Mouse (Mus musculus): ENCODE results near the gene Gm13090.
A peak's percentile ranks its signal among the peaks of the same experiment; 100 is the strongest.

Gene Gm13090

DNA sequence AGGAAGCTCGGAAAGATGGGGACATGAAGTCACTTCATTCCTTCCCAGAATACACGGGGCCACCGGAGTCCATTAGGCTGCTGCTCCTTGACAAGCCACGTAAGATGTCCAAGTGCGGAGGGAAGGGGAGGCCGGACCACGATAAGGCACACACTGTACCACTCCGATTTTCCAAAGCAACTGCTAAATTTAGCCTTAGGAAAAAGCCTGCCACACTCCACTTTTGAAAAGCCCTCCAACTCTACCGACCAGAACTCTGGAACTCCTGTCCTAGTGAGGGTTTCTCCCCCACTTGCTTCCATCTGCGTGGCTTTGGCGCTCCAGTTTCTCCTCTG is 7.7 kb downstream of the Gm13090 start:
- DNase-seq (ENCODE audit: low spot score): no peak

DNA sequence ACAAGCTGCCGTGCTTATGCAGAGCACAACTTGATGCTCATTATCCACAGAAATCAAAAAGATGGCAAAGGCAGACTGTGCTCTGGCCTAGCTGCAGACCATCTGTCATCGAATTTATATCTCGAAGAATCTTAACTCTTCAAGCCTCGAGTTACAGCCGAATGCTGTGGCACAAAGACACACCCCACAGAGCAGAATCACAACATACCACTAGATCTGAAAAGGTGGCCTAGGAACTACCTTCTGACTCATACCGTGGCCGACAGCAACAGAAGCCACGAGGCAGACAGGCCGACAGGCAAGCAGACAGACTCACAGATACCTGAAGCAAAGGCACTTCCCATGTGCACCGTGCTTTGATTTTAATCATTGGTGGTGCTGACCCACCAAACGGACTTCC is 14.3 kb downstream of the Gm13090 start:
- no peak for DNase-seq (ENCODE audit: low spot score)

DNA sequence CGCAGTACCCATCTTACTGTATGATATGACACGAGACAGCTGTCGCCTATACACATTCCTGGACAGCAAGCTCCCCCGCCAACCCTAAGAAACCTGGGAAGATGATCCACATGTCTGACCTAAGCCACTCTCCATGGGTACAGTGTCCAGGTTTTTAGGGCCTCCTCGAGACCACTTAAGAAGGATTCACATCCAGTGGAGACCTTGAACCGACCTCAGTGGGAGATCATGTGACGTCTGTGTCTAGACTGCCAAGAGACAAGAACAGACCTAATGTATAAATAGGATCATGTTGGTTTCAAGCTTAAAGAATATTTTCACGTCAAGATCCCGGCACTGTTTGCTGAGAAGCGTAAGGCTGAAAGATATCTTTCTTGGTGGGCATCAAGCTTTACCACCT is 14.8 kb downstream of the Gm13090 start:
- no peak for DNase-seq (ENCODE audit: low spot score)

DNA sequence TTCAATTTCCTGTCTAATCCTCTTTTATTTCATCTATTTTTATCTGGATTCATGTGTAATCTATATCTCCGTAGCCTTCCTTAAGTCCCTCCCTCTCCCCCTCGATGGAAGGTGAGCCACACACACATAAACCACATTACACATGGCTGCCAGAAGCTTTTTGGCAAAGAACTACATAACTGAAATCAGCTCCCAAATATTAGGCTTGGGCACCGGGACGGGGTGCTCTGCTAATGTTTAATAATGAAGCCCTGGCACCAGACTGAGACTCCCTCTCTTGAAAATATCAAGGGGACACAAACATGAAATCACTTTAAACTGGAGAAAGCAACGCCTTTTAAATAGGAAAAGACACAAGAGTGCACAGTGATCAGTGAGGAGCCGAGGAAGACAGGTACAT is 16.5 kb downstream of the Gm13090 start:
- DNase-seq (ENCODE audit: low spot score): no peak

DNA sequence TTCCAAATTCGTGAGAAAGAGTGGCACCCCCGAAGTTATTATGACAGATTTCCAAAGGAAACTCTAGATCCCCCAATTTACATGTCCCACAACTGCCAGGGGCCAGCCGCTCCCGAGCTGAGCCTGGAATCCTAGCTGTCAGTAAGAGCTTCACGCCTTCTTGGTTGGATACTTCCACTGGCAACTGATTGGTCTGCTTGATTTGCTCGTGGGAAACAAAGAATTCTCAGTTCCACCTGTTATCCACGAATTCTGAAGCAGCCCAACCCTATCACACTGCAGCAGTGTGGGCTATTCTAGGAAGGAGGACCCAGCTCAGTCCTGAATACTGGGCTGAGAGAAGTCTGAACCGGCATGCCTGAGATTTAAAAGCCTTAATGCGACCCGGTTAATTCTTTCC is 17.1 kb downstream of the Gm13090 start:
- no peak for DNase-seq (ENCODE audit: low spot score)

DNA sequence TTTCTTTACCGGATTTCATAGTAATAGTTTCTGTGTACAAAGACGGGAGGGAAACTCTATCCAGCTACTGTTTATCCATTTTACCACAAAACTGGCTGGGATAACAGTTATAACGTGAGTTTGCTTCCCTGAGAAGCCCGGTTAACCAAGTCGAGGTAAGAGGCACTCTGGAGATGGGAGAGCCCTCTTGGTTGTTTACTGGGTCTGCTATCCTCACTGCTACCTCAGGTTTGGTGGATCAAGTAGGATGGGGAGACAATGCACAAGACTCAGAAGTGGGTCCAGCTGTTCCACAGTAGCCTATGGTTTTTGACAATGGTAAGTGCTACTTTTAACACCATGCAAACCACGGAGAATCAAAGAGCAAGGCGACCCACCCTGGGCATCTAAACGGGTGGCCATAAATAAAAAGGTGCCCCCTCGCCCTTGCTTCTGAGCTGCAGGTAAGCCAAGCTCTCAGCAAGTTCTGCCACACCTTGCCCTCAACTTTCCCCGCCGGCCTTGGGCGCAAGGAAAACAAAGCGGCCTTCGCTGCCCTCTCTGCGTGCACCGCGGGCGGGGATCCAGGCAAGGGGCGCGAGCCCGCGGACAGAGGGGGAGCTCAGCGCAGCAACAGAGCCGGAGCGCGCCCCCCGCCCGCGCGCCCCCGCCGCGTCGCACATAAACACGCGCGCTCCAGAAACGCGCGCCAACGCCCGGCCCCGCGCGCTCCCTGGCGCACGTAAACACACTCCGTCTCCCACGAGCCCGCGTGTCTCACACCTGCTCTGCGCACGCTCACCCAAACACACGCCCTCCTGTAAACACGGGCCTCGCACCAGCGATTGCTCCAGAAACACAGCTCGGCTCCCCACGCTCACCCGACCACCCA is 18.0 kb downstream of the Gm13090 start:
- DNase-seq (ENCODE audit: low spot score): no peak

DNA sequence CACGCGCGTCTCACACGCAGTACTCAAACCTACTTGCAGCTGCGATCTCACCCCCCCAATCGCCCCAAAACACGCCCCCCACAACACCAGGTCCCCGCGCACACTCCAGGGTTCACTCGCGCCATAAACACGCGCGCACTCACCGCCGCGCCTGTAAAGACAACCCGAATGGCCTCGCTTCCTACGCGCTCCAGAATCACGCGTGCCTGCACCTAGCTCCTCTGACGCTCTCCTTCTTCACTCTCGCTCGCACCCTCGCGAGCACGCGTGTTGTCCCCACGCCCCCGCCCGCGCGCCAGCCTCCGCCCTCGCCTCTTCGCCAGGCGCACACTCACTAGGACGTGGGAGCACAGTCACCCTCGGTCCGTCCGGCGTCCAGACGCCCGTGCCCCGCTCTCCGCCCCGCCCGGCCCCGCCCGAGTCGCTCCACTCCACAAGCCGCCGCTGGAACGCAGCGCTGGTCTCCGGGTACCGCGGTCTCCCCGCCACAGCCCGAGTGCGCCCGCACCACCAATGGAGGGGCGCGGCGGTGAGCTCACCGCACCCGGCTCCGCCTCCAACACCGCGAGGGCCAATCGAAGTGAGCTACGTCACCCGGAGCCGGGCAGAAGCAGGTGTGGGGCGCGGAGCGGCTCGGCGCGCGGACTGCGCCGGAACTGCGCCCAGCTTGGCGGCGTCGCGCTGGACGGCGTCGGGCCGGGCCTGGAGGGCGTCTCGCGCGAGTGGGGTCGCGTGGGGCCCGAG is 18.8 kb downstream of the Gm13090 start:
- peak; percentile 78 for DNase-seq (ENCODE audit: low spot score)

DNA sequence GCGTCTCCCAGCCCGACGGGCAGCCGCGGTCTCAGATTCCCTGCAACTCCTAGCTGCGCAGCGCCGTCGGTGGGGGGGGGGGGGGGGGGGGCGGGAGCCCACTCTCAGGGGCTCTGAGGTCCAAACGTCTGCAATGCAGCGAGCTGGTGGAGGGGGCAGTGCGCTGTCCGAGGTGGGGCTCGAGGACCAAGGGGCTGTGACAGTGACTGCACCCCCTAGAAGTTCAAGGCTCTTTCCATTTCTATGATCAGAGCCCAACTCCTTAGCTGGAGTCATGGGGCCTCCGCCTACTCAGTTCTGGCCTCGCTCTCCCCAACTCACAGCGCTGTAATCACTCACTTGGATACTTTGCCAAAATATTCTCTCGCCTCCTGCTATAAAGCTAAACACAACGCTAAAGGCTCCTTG is 19.5 kb downstream of the Gm13090 start:
- no peak for DNase-seq (ENCODE audit: low spot score)

DNA sequence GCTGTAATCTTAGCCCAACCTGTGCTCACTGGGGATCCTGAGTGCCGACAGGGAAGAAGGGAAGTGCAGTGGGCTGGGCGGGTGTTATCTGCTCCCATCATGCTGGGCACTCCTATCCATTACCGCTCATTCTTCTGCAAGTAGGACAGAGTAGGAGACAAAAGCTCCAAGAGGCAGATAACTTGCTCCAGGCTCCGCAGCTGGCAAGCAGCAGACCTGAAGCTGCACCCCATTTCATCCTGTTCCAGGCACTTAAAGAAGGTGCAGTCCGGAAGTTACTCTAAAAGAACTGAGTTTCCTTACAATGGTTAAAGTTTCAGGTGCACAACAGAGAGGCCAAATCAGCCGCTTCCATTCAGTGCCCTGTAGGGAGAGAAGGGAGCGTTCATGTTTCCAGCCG is 21.9 kb downstream of the Gm13090 start:
- no peak for DNase-seq (ENCODE audit: low spot score)

DNA sequence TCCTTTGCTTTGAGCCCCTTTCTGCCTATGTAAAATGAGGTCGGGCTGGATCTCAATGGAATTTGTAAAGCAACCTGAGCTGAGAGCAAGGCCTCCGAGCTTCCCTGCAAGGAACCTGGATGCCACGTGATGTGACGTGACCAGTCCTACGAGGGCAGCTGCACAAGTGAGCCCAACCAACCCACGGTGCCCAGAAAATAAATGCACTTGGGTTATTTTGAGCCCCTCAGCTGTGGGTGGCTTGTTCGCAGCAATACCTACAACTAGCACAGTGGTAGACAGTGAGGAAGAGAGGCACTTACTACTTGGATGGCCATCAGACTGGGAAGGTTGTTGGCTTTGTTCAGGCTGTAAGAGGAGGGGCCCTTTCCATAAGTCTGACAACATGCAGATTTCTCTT is 25.2 kb downstream of the Gm13090 start:
- no peak for DNase-seq (ENCODE audit: low spot score)

DNA sequence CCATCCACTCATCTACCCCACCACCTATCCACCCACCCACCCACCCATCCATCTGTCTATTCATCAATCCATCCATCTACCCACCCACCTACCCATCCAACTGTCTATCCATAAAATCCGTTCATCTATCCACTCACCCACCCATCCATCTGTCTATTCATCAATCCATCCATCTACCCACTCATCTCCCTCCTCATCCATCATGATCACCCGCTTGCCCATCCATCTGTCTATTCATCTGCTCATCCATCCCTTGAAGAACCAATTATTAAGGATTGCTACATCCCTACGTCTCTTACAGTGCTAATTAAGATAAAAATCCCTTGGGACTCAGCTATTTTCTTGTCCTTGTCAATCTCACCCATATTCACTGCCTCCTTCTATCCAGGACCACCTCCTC is 29.5 kb downstream of the Gm13090 start:
- DNase-seq (ENCODE audit: low spot score): no peak

DNA sequence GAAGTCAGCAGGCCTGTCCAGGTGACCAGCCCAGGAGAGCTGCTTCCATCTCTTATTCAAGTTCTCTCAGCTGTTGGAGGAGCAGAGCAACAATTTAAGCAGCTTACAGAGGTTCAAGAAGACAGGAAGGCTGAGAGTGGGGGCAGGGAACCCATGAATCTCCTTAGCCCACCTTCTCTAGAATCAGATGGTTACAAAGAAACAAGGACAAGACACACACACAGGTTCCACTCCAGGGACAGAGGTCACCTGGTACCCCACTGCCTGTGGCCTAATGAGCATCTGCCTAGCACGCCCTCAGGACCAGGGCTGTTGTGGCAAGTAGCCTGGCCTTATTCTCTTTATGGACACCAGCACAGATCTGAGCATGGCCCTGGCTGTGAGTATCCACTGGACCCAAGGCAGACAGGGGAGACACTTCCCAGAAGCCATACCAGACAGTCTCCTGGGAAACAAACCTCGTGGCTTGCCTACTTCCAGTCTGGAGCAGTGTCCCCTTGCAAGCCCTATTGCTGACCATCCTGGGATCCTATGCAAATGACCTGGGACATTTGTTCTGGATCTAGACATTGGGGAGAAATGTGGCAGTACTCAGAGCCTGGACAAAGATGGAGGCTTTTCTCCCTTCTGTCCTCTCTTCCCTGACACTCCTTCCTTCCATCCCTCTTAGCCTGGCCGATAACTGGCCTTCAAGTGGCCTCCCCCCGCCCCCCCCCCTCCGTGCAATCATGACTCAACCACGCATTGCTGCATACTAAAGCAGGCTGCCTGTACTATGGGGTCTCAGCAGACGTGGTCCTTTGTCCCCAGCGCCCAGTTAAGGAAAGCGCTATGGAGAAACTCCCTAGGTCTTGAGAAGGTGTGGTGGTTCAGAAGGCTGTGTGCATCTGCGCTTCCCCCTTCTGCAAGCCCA is 38.5 kb downstream of the Gm13090 start:
- no peak for DNase-seq (ENCODE audit: low spot score)

DNA sequence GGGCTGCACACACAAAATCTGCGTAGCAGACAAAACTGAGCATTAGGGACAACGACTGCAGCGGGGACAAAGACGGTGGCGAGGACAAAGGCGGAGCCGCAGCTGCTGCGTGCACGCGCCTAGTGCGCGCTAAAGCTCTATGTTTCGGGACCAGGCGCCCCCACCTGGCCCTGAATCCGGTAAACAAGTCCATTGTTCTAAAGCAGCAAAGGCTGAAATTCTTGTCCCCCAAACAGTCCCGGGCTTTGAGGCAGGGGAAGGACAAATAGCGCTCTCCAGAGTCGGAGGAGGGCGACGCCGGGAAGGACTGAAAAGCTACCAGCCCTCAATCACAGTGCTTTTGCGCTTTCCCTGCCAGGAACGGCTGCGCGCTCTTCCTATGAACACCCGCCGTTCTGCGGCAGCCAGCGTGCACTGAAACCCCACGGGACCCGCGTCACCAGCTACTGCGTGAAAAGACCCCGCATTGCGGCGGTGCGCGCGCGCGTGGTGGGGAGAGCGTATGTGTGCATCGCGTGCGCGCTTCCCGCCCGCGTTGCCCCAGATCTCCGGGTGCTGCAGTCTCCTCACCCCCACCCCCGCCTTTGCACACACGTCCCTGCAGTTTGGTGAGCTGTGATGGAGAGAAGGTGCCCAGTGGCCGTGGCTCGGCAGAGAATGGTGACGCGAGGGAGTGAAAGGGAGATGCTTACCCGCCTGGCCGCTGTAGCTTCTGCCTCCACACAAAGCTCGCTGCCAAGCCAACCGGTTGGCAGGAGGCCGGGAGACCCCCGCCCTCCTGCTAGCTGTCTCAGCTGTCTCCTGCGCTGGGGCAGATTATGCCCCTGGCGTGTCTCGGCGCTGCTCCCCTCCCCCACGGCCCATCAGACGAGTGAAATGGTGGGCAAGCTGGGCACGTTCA is 39.5 kb downstream of the Gm13090 start:
- no peak for DNase-seq (ENCODE audit: low spot score)

DNA sequence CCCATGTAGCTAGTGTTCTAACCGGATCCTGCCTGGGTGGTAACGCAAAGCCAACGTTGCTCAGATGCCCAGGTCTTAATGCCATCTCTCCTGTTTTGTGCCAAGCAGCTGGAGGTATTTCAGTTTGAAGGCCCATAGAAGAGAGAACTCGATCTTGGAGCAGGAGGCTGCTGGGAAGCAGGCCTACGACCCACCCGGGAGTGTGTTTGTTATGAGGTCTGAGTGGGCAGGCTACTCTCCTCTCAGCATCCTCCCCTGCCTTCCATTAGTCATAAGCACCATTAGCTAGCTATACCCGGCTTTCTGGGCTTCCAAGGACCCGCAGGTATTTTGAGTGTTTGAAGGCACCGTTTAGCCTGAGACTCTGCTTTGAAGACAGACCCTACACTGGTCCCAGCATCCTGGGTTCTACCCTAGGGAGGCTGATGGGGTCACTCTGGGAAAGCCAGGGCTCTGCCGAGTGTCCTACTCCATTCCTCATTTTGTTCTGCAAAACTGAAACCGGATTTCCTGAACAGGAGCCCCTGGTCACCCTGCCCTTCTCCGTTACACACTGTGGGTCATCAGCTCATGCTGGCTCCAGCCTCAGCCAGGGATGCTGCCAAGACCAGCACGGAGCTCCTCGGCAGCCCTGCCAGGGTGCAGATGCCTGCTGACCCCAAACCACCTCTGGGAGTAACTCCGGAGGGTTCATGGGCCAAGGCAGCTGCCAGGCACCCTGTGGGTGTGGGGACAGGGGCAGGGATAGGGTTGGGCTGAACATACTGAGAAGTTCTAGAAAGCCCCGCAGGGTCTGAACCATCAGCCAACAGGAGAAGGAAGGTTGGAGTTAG is 40.6 kb downstream of the Gm13090 start:
- DNase-seq (ENCODE audit: low spot score): no peak

DNA sequence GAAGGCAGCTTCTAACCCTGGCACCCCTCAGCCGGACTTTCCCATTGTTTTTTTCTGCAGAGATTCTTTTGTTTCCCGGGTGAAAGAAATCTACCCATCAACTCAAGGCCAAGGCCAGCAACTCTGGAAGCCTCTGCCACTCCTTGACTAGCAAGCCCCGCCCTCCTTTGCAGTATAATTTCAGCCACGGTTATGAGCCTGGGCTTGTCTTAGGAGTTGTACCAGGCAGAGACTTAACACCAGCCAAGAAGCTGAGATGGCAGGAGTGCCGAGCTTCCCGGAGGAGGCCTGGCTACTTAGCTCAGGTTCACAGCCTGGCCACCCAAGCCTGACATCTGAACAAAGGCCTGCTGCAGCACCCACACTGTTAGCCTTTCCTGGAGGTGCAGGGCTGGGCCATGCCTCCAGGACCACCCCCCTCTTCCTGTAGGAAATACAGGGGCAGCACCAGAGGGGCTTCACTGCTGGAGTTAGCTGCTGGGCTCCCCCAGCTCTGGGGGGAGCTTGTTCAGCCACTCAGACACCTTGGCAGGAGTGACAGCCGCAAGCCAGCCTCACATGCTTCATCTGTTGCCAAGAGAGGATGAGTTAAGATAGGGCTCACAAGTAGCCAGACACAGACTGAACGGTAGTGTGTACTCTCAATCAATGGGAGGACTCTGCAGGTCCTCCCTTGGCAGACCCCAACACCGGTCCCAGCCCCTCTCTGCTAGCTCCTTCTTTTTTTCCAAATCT is 41.6 kb downstream of the Gm13090 start:
- DNase-seq (ENCODE audit: low spot score): no peak

DNA sequence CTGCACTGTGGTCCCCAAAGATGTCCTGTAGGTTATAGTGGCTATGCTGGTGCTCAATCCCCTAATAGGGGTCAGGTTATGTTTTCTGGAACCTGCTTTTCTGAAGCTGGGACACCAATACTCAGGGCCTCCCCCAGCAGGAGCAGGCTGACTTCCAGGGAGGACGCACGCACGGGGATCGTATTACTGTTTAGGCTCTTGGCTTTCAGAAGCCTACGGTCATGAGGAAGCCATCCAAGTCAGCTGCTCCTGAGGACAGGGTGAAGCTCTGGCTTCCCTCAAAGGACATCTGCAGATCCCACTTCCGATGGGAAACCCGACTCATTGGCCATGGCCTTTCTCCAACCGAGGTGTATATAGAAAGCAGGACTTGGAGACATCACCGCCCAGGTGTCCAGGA is 43.1 kb downstream of the Gm13090 start:
- DNase-seq (ENCODE audit: low spot score): no peak

DNA sequence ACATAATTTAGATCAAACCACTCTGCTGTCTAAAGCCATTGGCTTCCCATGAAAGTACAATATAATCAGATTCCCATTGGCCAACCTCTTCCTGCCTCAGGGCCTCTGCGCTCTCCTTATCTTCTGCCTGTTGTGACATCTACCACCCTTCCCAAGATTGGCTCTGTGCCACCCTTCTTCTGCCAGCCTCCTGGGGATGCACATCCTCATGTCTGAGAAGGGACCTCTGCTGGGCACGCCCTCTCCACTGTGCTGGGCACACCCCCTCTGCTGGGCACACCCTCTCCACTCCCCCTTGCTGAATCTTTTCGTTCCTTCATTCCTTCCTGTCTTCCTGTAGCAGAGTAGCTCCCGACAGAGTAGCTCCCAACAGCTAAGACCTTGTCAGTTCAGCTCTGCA is 44.4 kb downstream of the Gm13090 start:
- DNase-seq (ENCODE audit: low spot score): no peak

DNA sequence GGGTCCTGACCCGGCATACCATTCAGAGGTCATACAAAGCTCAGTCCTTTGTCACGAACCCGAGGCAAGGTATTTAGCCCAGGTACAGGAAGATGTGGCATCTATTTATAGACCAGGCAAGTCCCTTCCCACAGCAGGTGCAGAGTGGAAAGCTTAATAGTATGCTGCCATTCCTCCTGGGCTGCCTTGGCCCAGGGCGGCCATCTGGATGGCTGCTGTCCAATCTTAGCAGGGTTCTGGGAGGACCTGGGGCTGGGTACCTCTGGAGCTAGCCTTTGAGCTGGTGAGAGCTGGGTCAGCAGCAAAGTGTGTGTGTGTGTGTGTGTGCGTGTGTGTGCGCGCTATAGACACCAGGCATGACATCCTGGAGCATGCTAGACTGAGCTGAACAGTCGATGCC is 46.1 kb downstream of the Gm13090 start:
- no peak for DNase-seq (ENCODE audit: low spot score)

DNA sequence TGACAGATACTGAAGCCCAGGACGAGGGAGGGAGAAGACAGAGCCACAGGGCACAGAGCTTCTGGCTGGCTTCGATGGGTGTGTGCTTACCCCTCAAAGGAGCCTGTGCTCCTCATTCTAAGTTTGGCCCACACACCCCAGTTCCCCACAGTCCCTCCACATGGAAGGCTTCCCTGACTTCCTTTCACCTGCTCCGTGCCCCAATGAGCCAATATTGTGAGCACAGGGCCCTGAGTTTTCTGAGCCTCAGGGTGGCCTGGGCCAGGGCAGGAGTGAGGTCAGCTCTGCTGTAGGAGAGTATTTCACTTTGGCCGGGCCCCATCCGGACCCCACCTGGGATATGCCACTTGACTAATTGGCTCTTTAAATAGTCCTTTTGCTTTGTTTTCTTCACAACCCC is 48.3 kb downstream of the Gm13090 start:
- DNase-seq (ENCODE audit: low spot score): no peak

DNA sequence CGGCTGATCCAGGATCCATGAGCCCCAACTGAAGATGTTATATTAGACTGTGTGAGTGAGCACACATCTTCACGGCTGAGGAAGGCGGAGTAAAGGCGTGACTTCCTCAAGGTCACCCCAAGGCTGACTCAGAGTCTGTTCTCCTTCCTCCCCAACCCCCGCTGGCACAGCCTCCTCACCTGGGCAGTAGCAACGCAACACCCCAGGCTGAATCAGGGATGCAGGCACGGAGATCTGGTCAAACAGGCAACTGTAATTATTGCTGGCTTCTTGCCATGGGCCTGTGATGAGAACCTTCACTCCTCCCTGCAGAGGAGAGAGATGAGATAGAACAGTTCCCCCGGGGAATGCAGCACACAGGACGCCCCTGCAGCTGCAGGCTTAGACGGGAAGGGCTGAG is 48.8 kb downstream of the Gm13090 start:
- DNase-seq (ENCODE audit: low spot score): no peak

Data from lung, postnatal 25 days (tissue).